Mouse (Mus musculus) CD4-positive helper T cell, adult 2 months (primary cell): Measurements from ENCODE around the gene Kiss1r.
A peak's percentile ranks its signal among the peaks of the same experiment; 100 is the strongest.
"Not testable (repeated sequence)": the region's sequence is repeated elsewhere in the genome, so short reads cannot be mapped to it uniquely, and the experiment has no call there.

Experiments
- DNase-seq: peaks from one replicate; pipeline ENCODE4 v3.0.0-alpha.2; 2012; ENCODE audit warnings: low read depth, missing footprints, low spot score

Gene Kiss1r

GRCm38 (mm10) chr10:79916808-79917531 is at the start of gene Kiss1r:
TSS of gene Kiss1r (plus strand) at chr10:79916971.
- DNase-seq, result peak; percentile 83

GRCm38 (mm10) chr10:79871845-79872244 is 44.9 kb upstream of the Kiss1r start:
- DNase-seq, result no peak

GRCm38 (mm10) chr10:79872862-79873261 is 43.9 kb upstream of the Kiss1r start:
- DNase-seq, result no peak

- peak; percentile 16 for DNase-seq
Observed at GRCm38 (mm10) chr10:79873313-79873712, 43.5 kb upstream of the Kiss1r start.

- no peak for DNase-seq
Observed at GRCm38 (mm10) chr10:79873715-79874289, 43.0 kb upstream of the Kiss1r start.

- DNase-seq, result no peak
Observed at GRCm38 (mm10) chr10:79874290-79874862, 42.4 kb upstream of the Kiss1r start, which contains the start of the genes Prtn3 and Plppr3. TSS of gene Prtn3 (plus strand) at chr10:79874476. TSS of gene Plppr3 (minus strand) at chr10:79874634.

- DNase-seq, result no peak
Observed at GRCm38 (mm10) chr10:79877174-79877573, 39.6 kb upstream of the Kiss1r start.

- no peak for DNase-seq
Observed at GRCm38 (mm10) chr10:79877757-79878156, 39.0 kb upstream of the Kiss1r start.

GRCm38 (mm10) chr10:79879527-79879926 is 37.2 kb upstream of the Kiss1r start:
- DNase-seq, result no peak

GRCm38 (mm10) chr10:79880721-79881120 is 36.0 kb upstream of the Kiss1r start:
- DNase-seq, result no peak

- DNase-seq, result no peak
Observed at GRCm38 (mm10) chr10:79881981-79882380, 34.8 kb upstream of the Kiss1r start.

GRCm38 (mm10) chr10:79883297-79884084 is 33.3 kb upstream of the Kiss1r start:
- DNase-seq, result peak; percentile 73

- no peak for DNase-seq
Observed at GRCm38 (mm10) chr10:79884446-79884845, 32.3 kb upstream of the Kiss1r start.

GRCm38 (mm10) chr10:79884938-79885337 is 31.8 kb upstream of the Kiss1r start:
- not testable (repeated sequence) for DNase-seq

- no peak for DNase-seq
Observed at GRCm38 (mm10) chr10:79886054-79886453, 30.7 kb upstream of the Kiss1r start, which contains the start of gene Elane. TSS of gene Elane (plus strand) at chr10:79886247.

GRCm38 (mm10) chr10:79886611-79887010 is 30.2 kb upstream of the Kiss1r start:
- DNase-seq, result no peak

GRCm38 (mm10) chr10:79889386-79889785 is 27.4 kb upstream of the Kiss1r start:
- DNase-seq, result no peak

- DNase-seq, result no peak
Observed at GRCm38 (mm10) chr10:79890670-79891069, 26.1 kb upstream of the Kiss1r start, which contains the start of gene Cfd. TSS of gene Cfd (plus strand) at chr10:79890853.

GRCm38 (mm10) chr10:79892451-79893118 is 24.2 kb upstream of the Kiss1r start:
- peak; percentile 80 for DNase-seq

GRCm38 (mm10) chr10:79896306-79896705 is 20.5 kb upstream of the Kiss1r start:
- no peak for DNase-seq

- no peak for DNase-seq
Observed at GRCm38 (mm10) chr10:79896814-79897213, 20.0 kb upstream of the Kiss1r start.
